Mouse (Mus musculus): Measurements from ENCODE around the gene Rgs13. TPM values are rescaled to one million over a fixed set of nuclear protein-coding genes. Genes with fewer than 3 reads are reported as not detected.
"Not testable (repeated sequence)": the region's sequence is repeated elsewhere in the genome, so short reads cannot be mapped to it uniquely, and the experiment has no call there.

Gene Rgs13
- total RNA-seq, 2 experiments from 2014 or later, result not detected

GRCm38 (mm10) chr1:144166897-144167296 is 10.3 kb downstream of the Rgs13 start:
- ATAC-seq (replicated peaks; ENCODE audit: low FRiP score, low TSS enrichment, poor library complexity, severe bottlenecking), result no peak

- peak; percentile 82 for ATAC-seq (replicated peaks; ENCODE audit: low FRiP score, low TSS enrichment, poor library complexity, severe bottlenecking)
Observed at GRCm38 (mm10) chr1:144166275-144166674, 10.9 kb downstream of the Rgs13 start.

- no peak for ATAC-seq (replicated peaks; ENCODE audit: low FRiP score, low TSS enrichment, poor library complexity, severe bottlenecking)
Observed at GRCm38 (mm10) chr1:144152526-144152925, 24.6 kb downstream of the Rgs13 start.

GRCm38 (mm10) chr1:144152184-144152525 is 25.0 kb downstream of the Rgs13 start:
- no peak for ATAC-seq (replicated peaks; ENCODE audit: low FRiP score, low TSS enrichment, poor library complexity, severe bottlenecking)

GRCm38 (mm10) chr1:144151401-144152183 is 25.6 kb downstream of the Rgs13 start:
- no peak for ATAC-seq (replicated peaks; ENCODE audit: low FRiP score, low TSS enrichment, poor library complexity, severe bottlenecking)

GRCm38 (mm10) chr1:144149997-144150396 is 27.2 kb downstream of the Rgs13 start:
- ATAC-seq (replicated peaks; ENCODE audit: low FRiP score, low TSS enrichment, poor library complexity, severe bottlenecking), result no peak

GRCm38 (mm10) chr1:144141398-144141797 is 35.8 kb downstream of the Rgs13 start:
- not testable (repeated sequence) for ATAC-seq (replicated peaks; ENCODE audit: low FRiP score, low TSS enrichment, poor library complexity, severe bottlenecking)

GRCm38 (mm10) chr1:144139847-144140246 is 37.3 kb downstream of the Rgs13 start:
- ATAC-seq (replicated peaks; ENCODE audit: low FRiP score, low TSS enrichment, poor library complexity, severe bottlenecking), result no peak

GRCm38 (mm10) chr1:144127965-144128364 is 49.2 kb downstream of the Rgs13 start:
- ATAC-seq (replicated peaks; ENCODE audit: low FRiP score, low TSS enrichment, poor library complexity, severe bottlenecking), result no peak

GRCm38 (mm10) chr1:144120042-144120441 is 57.1 kb downstream of the Rgs13 start:
- ATAC-seq (replicated peaks; ENCODE audit: low FRiP score, low TSS enrichment, poor library complexity, severe bottlenecking), result no peak

GRCm38 (mm10) chr1:144119456-144119855 is 57.7 kb downstream of the Rgs13 start:
- ATAC-seq (replicated peaks; ENCODE audit: low FRiP score, low TSS enrichment, poor library complexity, severe bottlenecking), result no peak

GRCm38 (mm10) chr1:144115848-144116727 is 61.1 kb downstream of the Rgs13 start:
- no peak for ATAC-seq (replicated peaks; ENCODE audit: low FRiP score, low TSS enrichment, poor library complexity, severe bottlenecking)

- peak; percentile 81 for ATAC-seq (replicated peaks; ENCODE audit: low FRiP score, low TSS enrichment, poor library complexity, severe bottlenecking)
Observed at GRCm38 (mm10) chr1:144113438-144114074, 63.6 kb downstream of the Rgs13 start.

GRCm38 (mm10) chr1:144112946-144113345 is 64.2 kb downstream of the Rgs13 start:
- ATAC-seq (replicated peaks; ENCODE audit: low FRiP score, low TSS enrichment, poor library complexity, severe bottlenecking), result no peak

GRCm38 (mm10) chr1:144098587-144099258 is 78.4 kb downstream of the Rgs13 start:
- no peak for ATAC-seq (replicated peaks; ENCODE audit: low FRiP score, low TSS enrichment, poor library complexity, severe bottlenecking)

- ATAC-seq (replicated peaks; ENCODE audit: low FRiP score, low TSS enrichment, poor library complexity, severe bottlenecking), result no peak
Observed at GRCm38 (mm10) chr1:144090410-144090809, 86.8 kb downstream of the Rgs13 start.
